Mouse (Mus musculus): ENCODE results near the gene 2900026A02Rik.

GRCm38 (mm10) chr5:113230196-113230595 is 9.2 kb upstream of the 2900026A02Rik start:
- TF ChIP-seq CTCF (IDR thresholded peaks at IDR 0.05; ENCODE audit: control insufficient read depth, insufficient read depth, insufficient replicate concordance, low read depth, low read length): no peak
- TF ChIP-seq POLR2A (IDR thresholded peaks at IDR 0.05; ENCODE audit: control insufficient read depth, low read depth, low read length): no peak

All from testis, adult 2 months (tissue).